ENCODE assay signal across 25 mouse cellular contexts in genomic region chr5:139776966-139777365, GRCm38 (mm10). TPM values are rescaled to one million over a fixed set of nuclear protein-coding genes. Genes with fewer than 3 reads are reported as not detected.
A peak's percentile ranks its signal among the peaks of the same experiment; 100 is the strongest.
DNase-seq lines count a peak whose midpoint lies in the region; ATAC-seq and TF ChIP-seq lines count a peak whose summit lies in the region.
"Had no signal": no experiment of that assay in that cellular context is flagged by ENCODE, and none has a peak within 500 bp of the region (broad histone marks: within the 10 kb centered on the region; RNA-seq: fewer than 3 reads in every experiment).

No protein-coding gene starts in this region.

- H3K9ac ChIP-seq in liver, embryonic 13.5 days, result peak overlapping the region; percentile 24
- H3K9ac ChIP-seq in liver, embryonic 14.5 days (replicated peaks), result no peak overlapping the region
- no peak overlapping the region for H3K9ac ChIP-seq in forebrain, embryonic 13.5 days
- H3K9ac ChIP-seq: forebrain, postnatal 0 days; liver, embryonic 15.5 days had no signal

- H3K4me1 ChIP-seq in liver, embryonic 13.5 days (replicated peaks), result peaks cover 36% of the 10 kb centered on the region
- H3K4me1 ChIP-seq in liver, embryonic 14.5 days (replicated peaks; ENCODE audit: control insufficient read depth in 2 of 2, insufficient read depth in 2 of 2, low read length in 1 of 2), result peaks cover 0 to 3% of the 10 kb centered on the region in 2 experiments; a peak in 1 of 4 replicates
- H3K4me1 ChIP-seq in thymus, adult 2 months (replicated peaks; ENCODE audit: control insufficient read depth, insufficient read depth, low read length), result peaks cover 28% of the 10 kb centered on the region
- H3K4me1 ChIP-seq in forebrain, embryonic 13.5 days, result peaks cover 13% of the 10 kb centered on the region

- peaks cover 21% of the 10 kb centered on the region for H3K36me3 ChIP-seq in liver, embryonic 13.5 days
- peaks cover 4% of the 10 kb centered on the region for H3K36me3 ChIP-seq in liver, embryonic 14.5 days (replicated peaks; ENCODE audit: control insufficient read depth, insufficient read depth, low read depth)
- H3K36me3 ChIP-seq in thymus, adult 2 months (ENCODE audit: control insufficient read depth, insufficient read depth, low read length), result peaks cover 5% of the 10 kb centered on the region
- peaks cover 22% of the 10 kb centered on the region for H3K36me3 ChIP-seq in forebrain, embryonic 13.5 days (ENCODE audit: poor library complexity, severe bottlenecking)

- no peak overlapping the region for H3K4me2 ChIP-seq in liver, embryonic 13.5 days
- H3K4me2 ChIP-seq in liver, embryonic 14.5 days (ENCODE audit: low read depth), result no peak overlapping the region
- no peak overlapping the region for H3K4me2 ChIP-seq in forebrain, embryonic 13.5 days
- H3K4me2 ChIP-seq: liver, embryonic 15.5 days had no signal

- H3K4me3 ChIP-seq in liver, embryonic 13.5 days (replicated peaks), result no peak overlapping the region
- H3K4me3 ChIP-seq in liver, embryonic 14.5 days (ENCODE audit: insufficient read depth in 1 of 2, low read depth in 2 of 2, low read length in 2 of 2), result no peak overlapping the region
- no peak overlapping the region for H3K4me3 ChIP-seq in thymus, adult 2 months (ENCODE audit: control insufficient read depth, insufficient read depth, low read length)
- no peak overlapping the region for H3K4me3 ChIP-seq in forebrain, embryonic 13.5 days
- H3K4me3 ChIP-seq: limb, embryonic 10.5 days; liver, embryonic 15.5 days; midbrain, embryonic 10.5 days had no signal

- no peak for TF ChIP-seq CTCF in liver, embryonic 14.5 days (IDR thresholded peaks at IDR 0.05; ENCODE audit: low read depth)
- 0 out of 2 replicates have a peak, but pooled peaks have one; percentile 35 for TF ChIP-seq CTCF in thymus, adult 2 months (IDR thresholded peaks at IDR 0.05; ENCODE audit: borderline replicate concordance, control insufficient read depth, extremely low read depth, insufficient read depth, low read length, poor library complexity)

- no peaks in the 10 kb centered on the region for H3K9me3 ChIP-seq in liver, embryonic 13.5 days (replicated peaks)
- H3K9me3 ChIP-seq in liver, embryonic 14.5 days (ENCODE audit: control insufficient read depth, low read length), result no peaks in the 10 kb centered on the region
- no peaks in the 10 kb centered on the region for H3K9me3 ChIP-seq in forebrain, embryonic 13.5 days (replicated peaks)
- H3K9me3 ChIP-seq: limb, embryonic 10.5 days; liver, embryonic 15.5 days; midbrain, embryonic 10.5 days had no signal

- no peak for DNase-seq in liver, embryonic 13.5 days
- DNase-seq in liver, result no peak
- DNase-seq in liver, embryonic 14.5 days (ENCODE audit: low read depth in 3 of 3, low spot score in 3 of 3), result no peak
- DNase-seq in thymus, adult 2 months, result peak; percentile 67
- DNase-seq in testis, postnatal 10 days (ENCODE audit: low spot score), result no peak
- DNase-seq in kidney, postnatal 14 days, result no peak
- DNase-seq: adrenal gland, adult 2 months; cerebellum, postnatal 10 days; embryo, embryonic 11 days; forebrain, postnatal 0 days; heart, postnatal 10 days; kidney, postnatal 4 days; layer of hippocampus, adult 9-11 months; retina, postnatal 1 day; right cerebral cortex, postnatal 4 days had no signal

- no peaks in the 10 kb centered on the region for H3K27me3 ChIP-seq in liver, embryonic 13.5 days
- no peaks in the 10 kb centered on the region for H3K27me3 ChIP-seq in liver, embryonic 14.5 days (ENCODE audit: control insufficient read depth, insufficient read depth, low read length)
- no peaks in the 10 kb centered on the region for H3K27me3 ChIP-seq in thymus, adult 2 months (ENCODE audit: control insufficient read depth, insufficient read depth, low read length)
- H3K27me3 ChIP-seq in forebrain, embryonic 13.5 days, result no peaks in the 10 kb centered on the region
- H3K27me3 ChIP-seq: liver, embryonic 15.5 days had no signal

- TF ChIP-seq EP300 in liver, embryonic 14.5 days (IDR thresholded peaks at IDR 0.05; ENCODE audit: low read depth), result 0 out of 2 replicates have a peak, but pooled peaks have one; percentile 25

- H3K27ac ChIP-seq in liver, embryonic 13.5 days, result peak overlapping the region; percentile 23; the same call in 1 of the 2 replicates
- H3K27ac ChIP-seq in liver, embryonic 14.5 days, result no peak overlapping the region
- H3K27ac ChIP-seq in thymus, adult 2 months (ENCODE audit: control insufficient read depth, insufficient read depth, low read length), result peak overlapping the region; percentile 92
- no peak overlapping the region for H3K27ac ChIP-seq in forebrain, embryonic 13.5 days
- H3K27ac ChIP-seq: limb, embryonic 10.5 days; midbrain, embryonic 10.5 days had no signal

- no peak for TF ChIP-seq POLR2A in thymus, adult 2 months (IDR thresholded peaks at IDR 0.05; ENCODE audit: control insufficient read depth, extremely low read depth, insufficient read depth, low read length, poor library complexity)

- 42% methylated on average over 5 of the region's 5 CpGs for WGBS in liver, embryonic 13.5 days (ENCODE audit: insufficient replicate concordance)
- WGBS in liver, embryonic 14.5 days (ENCODE audit: insufficient replicate concordance), result 40% methylated on average over 5 of the region's 5 CpGs
- 6% methylated on average over 5 of the region's 5 CpGs for WGBS in thymus, adult 2 months
- 84% methylated on average over 5 of the region's 5 CpGs for WGBS in forebrain, embryonic 13.5 days

- ATAC-seq in liver, embryonic 13.5 days (ENCODE audit: low read depth), result no peak
- no peak for ATAC-seq in liver, embryonic 14.5 days (ENCODE audit: insufficient read depth)
- ATAC-seq in forebrain, embryonic 13.5 days, result no peak
- ATAC-seq: forebrain, postnatal 0 days; hindbrain, embryonic 16.5 days; intestine, embryonic 16.5 days had no signal

RNA-seq across cellular contexts. Expression of gene Ints1, which starts 1.5 kb away (rescaled TPM):
- polyA plus RNA-seq in liver, embryonic 13.5 days (2015; fragmentation: Nextera tagmentation; extraction: Ambion mirVana), result 12.7 and 13.8 TPM in 2 replicates
- polyA plus RNA-seq in liver, embryonic 14.5 days (2012; rRNA removed), result 12.1 and 14.5 TPM in 2 replicates
- 13.5 and 17.5 TPM in 2 replicates for polyA plus RNA-seq in liver, embryonic 14.5 days (2014; fragmentation: Nextera tagmentation; extraction: Ambion mirVana)
- polyA plus RNA-seq in thymus, adult 2 months (2012; rRNA removed), result 214 and 251 TPM in 2 replicates
- 23.5 and 27.6 TPM in 2 replicates for polyA plus RNA-seq in forebrain, embryonic 13.5 days (2015; fragmentation: Nextera tagmentation; extraction: Ambion mirVana)

RNA-seq across cellular contexts. Expression of gene Mafk, which starts 14.3 kb away (rescaled TPM):
- 41.6 and 44.9 TPM in 2 replicates for polyA plus RNA-seq in liver, embryonic 13.5 days (2015; fragmentation: Nextera tagmentation; extraction: Ambion mirVana)
- 21.6 and 23.0 TPM in 2 replicates for polyA plus RNA-seq in liver, embryonic 14.5 days (2012; rRNA removed)
- 20.7 and 22.7 TPM in 2 replicates for polyA plus RNA-seq in liver, embryonic 14.5 days (2014; fragmentation: Nextera tagmentation; extraction: Ambion mirVana)
- 43.9 and 44.2 TPM in 2 replicates for polyA plus RNA-seq in thymus, adult 2 months (2012; rRNA removed)
- 14.0 and 14.3 TPM in 2 replicates for polyA plus RNA-seq in forebrain, embryonic 13.5 days (2015; fragmentation: Nextera tagmentation; extraction: Ambion mirVana)

RNA-seq across cellular contexts. Expression of gene Micall2, which starts 40.8 kb away (rescaled TPM):
- 9.8 and 12.1 TPM in 2 replicates for polyA plus RNA-seq in liver, embryonic 13.5 days (2015; fragmentation: Nextera tagmentation; extraction: Ambion mirVana)
- 8.3 and 8.4 TPM in 2 replicates for polyA plus RNA-seq in liver, embryonic 14.5 days (2012; rRNA removed)
- 10.3 and 14.4 TPM in 2 replicates for polyA plus RNA-seq in liver, embryonic 14.5 days (2014; fragmentation: Nextera tagmentation; extraction: Ambion mirVana)
- 6.3 and 6.7 TPM in 2 replicates for polyA plus RNA-seq in thymus, adult 2 months (2012; rRNA removed)
- polyA plus RNA-seq in forebrain, embryonic 13.5 days (2015; fragmentation: Nextera tagmentation; extraction: Ambion mirVana), result 3.2 and 4.5 TPM in 2 replicates

RNA-seq across cellular contexts. Expression of gene Tmem184a, which starts 42.8 kb away (rescaled TPM):
- 0.68 and 0.89 TPM in 2 replicates for polyA plus RNA-seq in liver, embryonic 13.5 days (2015; fragmentation: Nextera tagmentation; extraction: Ambion mirVana)
- polyA plus RNA-seq in liver, embryonic 14.5 days (2012; rRNA removed), result 0.75 TPM in 2 replicates
- 0.90 and 1.2 TPM in 2 replicates for polyA plus RNA-seq in liver, embryonic 14.5 days (2014; fragmentation: Nextera tagmentation; extraction: Ambion mirVana)
- polyA plus RNA-seq in thymus, adult 2 months (2012; rRNA removed), result 6.1 and 7.6 TPM in 2 replicates
- 0.05 and 0.20 TPM in 2 replicates for polyA plus RNA-seq in forebrain, embryonic 13.5 days (2015; fragmentation: Nextera tagmentation; extraction: Ambion mirVana)

RNA-seq across cellular contexts. Expression of gene Gm26938, which starts 49.2 kb away (rescaled TPM):
- polyA plus RNA-seq in liver, embryonic 13.5 days (2015; fragmentation: Nextera tagmentation; extraction: Ambion mirVana), result not detected in 2 replicates
- not detected in 2 replicates for polyA plus RNA-seq in liver, embryonic 14.5 days (2012; rRNA removed)
- polyA plus RNA-seq in liver, embryonic 14.5 days (2014; fragmentation: Nextera tagmentation; extraction: Ambion mirVana), result not detected in 2 replicates
- polyA plus RNA-seq in thymus, adult 2 months (2012; rRNA removed), result not detected in 2 replicates
- not detected in 2 replicates for polyA plus RNA-seq in forebrain, embryonic 13.5 days (2015; fragmentation: Nextera tagmentation; extraction: Ambion mirVana)
- polyA plus RNA-seq: adrenal gland, adult 2 months; embryonic facial prominence, embryonic 14.5 days; forebrain, postnatal 0 days; gonadal fat pad, adult 2 months; hindbrain, embryonic 16.5 days; intestine, embryonic 16.5 days; kidney, embryonic 14.5 days; limb, embryonic 10.5 days; liver, embryonic 15.5 days; midbrain, embryonic 10.5 days; stomach, embryonic 16.5 days had no signal

Comparison
In these comparisons a context has a peak if more than half of its experiments do, and no peak if none do; other contexts are left out.
1. H3K27ac ChIP-seq: peak in liver, embryonic 13.5 days (single experiment) and thymus, adult 2 months (single experiment); none in liver, embryonic 14.5 days (single experiment) and forebrain, embryonic 13.5 days (single experiment).